Mouse (Mus musculus): ENCODE data around the gene Fam71e2.
"Not testable (repeated sequence)": the region's sequence is repeated elsewhere in the genome, so short reads cannot be mapped to it uniquely, and the experiment has no call there.

Gene Fam71e2

DNA sequence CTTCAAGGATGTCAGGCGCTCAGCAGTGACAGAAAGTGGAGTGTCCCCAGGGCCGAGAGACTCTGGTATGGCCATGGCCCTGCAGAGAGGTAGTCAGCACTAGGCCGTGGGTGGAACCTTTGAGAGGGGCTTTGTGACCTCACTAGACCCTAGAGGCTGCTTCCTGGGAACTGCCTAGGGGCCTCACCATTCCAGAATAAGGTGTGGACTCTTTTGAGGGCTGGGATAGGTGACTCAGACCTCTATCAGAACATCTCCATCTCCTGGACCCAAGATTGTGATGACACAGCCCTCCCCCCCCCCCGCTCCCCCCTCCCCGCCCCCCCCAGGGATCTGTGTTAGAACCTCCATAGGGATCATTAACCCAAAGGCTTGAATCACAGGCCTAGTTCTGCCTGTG lies at the start of gene Fam71e2:
Gene Fam71e2 (minus strand): TSS at position 101 of the 400 bp plus-strand sequence.
- DNase-seq: no peak

DNA sequence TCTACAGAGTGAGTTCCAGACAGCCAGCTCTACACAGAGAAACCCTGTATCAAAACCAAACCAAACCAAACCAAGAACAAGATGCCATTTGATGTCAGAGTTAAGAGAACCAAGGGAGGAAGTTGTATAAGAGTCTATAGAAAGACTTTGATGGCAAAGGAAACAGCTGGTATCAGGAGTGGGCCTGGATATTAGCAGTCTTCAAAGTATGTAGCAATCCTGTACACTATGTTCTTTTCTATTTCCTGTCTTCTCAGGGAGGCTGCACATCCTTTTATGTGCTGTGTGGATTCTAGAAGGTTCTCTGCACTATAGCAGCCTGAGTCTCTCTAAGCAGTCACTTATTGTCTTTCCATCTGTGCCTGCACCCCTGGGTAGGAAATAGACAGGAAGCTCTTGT lies 45.5 kb upstream of the Fam71e2 start:
- DNase-seq: no peak

DNA sequence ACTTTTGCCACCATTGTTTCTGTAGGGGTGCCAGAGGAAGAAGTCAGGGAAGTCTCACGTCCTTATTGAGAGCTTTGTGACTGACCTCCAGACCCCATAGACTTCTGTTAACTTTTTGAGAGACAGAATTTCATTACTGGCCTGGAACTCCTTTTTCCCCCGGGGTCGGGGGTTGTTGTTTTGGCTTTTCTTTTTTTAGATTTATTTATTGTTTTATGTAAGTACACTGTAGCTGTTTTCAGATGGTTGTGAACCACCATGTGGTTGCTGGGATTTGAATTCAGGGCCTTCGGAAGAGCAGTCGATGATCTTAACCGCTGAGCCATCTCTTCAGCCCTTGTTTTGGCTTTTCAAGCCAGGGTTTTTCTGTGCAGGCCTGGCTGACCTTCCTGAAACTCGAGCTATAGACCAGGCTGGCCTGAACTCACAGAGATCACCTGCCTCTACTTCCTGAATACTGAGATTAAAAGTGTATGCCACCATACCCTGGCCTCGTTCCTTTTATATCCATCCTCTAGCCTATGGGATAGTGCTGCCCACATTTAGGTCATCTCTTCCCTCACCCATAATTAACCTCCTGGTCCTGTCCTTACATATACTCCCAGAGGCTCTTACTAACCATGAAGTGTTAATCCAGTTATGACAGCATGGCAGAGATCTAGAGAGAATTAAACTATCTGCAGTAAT lies 42.1 kb upstream of the Fam71e2 start:
- DNase-seq: peak; percentile 32

DNA sequence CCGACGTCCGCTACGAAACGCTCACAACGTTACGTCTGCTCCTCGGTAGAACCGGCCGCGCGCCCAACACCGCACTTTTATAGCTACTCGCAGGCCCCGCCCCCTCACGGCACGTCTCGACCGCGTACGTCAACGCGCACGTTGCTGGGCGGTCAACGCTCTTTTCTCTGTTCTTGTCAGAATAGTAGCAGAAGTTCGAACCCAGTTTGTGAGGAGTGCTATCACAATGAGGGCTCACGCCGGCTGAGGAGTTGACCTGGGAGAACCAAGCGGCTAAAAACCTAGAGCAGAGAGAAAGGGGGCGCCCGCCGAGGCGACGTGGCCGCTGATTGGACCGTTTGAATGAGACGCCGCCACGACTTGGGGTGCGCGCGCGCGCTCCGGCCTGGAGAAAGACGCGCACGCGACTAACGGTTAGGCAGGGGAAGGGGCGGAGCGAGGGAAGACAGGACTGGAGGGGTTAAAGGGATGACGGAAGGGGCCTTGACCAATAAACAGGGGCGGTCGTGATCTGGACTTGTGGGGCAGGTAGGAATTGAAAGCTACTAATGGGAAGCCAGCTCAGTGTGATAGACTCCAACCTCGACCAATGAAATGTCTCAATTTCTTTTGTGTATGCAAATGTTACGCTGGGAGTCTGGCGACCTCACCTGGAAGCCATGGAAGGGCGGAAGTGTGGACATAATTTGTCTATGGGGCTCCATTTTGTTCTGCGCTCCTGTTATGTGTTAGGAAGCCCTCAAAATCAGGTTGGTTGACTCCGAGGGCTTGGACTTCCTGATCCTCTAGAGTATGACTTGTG lies 41.4 kb upstream of the Fam71e2 start, which contains the start of gene Ube2s:
Gene Ube2s (minus strand): TSS at position 288 of the 802 bp plus-strand sequence.
- peak; percentile 100 for DNase-seq

DNA sequence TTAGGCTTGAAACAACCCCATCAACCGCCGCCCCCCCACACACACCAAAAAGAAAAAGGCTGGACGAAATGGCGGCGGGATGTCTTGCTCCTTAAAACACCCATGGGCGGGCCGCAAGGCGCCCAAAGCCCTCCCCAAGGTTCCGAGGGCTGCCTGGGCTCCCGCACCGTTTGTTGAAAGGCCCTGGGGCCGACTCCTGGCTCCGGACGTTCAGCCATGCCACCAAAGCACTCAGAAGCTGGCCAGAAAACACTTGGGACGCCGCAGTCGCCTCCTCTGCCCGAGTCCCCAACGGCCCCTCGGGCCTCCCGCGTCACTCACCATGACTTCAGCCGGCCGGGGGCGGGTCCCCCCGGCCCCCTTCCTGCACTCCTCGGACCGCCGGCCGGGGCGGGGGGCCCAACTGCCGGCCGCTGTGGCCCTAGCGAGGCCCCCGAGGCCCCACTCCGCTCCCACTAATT lies 40.8 kb upstream of the Fam71e2 start:
- peak; percentile 67 for DNase-seq

DNA sequence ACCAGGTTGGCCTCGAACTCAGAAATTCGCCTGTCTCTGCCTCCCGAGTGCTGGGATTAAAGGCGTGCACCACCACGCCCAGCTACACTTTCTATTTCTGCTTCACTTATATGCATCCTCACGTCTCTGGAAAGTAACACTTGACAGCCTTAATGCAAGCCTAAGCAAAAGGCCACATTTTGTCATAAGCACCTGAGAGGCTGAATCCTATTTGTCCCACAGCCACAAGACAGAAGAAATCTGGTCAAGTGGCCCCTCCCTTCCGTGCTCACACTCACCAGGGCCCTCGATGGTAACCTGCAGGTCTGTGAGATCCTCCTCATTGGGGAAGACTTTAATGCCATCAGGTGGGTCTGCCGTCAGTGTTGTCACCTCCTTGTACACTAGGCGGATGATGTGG lies 40.0 kb upstream of the Fam71e2 start:
- DNase-seq: not testable (repeated sequence)

DNA sequence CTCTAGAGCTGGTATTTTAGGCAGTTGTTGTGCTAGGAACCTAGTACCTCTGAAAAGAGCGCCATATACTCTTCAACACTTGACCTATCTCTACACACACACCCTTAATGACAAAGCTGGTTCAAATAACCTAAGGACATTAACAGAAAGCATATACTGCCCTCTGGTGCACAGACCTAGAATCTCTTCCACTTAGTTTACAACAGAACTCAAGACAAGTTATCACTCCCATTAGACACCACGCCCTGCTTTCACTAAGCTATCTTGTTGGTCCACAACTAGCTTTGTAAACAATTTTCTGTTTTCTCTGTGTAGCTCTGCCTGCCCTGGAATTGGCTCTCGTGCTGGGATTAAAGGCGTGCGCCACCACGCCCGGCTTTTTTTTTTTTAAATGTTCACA lies 35.6 kb upstream of the Fam71e2 start:
- peak; percentile 71 for DNase-seq

DNA sequence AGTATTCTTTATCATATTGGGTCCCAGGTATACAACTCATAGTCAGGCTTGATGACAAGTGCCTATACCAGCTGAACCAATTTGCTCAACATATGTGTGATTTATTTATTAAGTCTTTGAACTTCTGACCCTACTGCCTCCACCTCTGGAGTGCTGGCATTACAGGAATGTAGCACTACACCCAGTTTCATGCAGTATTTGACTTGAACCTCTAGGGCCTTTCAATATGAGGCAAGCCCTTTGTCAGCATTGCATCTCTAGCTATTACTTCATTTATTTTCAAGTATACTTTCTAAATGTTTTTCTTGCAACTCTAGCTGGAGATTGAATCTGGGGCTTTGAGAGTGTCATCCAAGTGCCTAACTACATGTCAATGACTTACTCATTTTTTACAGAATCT lies 31.1 kb upstream of the Fam71e2 start:
- DNase-seq: no peak

DNA sequence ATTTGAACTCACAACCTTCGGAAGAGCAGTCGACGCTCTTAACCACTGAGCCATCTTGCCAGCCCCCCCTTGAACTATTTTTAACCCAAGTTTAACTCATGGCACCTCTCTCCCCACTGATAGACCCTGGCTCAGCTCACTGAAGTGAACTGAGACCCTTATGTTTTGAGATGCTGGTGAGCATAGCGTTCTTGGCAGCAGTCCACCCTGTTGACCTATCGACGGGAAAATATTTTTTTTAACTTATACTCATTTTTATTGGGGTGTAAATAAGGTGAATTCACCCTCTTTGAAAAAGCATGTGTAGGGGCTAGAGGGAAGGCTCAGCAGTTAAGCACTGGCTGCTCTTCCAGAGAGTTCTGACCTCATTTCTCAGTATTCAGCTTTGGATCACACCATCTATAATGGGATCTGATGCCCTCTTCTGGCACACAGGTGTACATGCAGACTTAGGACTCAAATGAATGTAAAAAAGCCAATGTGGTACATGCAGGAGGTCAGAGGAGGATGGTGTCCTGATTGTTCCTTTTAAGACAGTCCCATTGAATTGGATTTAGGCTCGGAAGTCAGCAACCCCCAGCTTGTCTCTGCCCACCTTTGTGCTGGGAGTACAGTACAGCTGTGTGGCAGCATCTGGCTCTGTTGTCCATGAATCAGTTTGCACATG lies 24.8 kb upstream of the Fam71e2 start:
- DNase-seq: peak; percentile 76

DNA sequence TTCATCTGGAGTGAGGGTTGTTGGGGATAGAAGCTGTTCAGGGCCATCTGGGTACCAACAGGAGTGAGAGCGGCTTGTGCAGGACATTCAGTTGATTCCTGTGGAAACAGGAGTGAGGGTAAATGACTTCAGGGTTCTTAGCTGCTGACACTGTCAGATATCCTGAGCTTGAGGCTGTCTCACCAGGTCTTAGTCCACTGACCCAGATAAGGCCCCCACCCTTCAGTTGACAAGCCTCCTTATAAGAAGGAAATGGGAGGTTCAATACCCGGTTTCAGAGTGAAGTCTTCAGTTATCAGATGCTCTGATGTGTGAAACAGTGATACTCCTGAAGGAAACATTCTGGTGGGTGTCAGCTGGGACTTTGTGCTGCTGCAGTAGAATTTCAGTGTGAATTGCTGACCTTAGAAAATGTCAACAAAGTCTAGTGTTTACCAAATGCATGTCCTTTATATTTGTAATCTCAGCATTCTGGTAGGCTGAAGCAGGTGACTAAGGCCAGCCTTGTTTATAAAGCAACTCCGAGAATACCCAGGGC lies 23.6 kb upstream of the Fam71e2 start:
- no peak for DNase-seq

DNA sequence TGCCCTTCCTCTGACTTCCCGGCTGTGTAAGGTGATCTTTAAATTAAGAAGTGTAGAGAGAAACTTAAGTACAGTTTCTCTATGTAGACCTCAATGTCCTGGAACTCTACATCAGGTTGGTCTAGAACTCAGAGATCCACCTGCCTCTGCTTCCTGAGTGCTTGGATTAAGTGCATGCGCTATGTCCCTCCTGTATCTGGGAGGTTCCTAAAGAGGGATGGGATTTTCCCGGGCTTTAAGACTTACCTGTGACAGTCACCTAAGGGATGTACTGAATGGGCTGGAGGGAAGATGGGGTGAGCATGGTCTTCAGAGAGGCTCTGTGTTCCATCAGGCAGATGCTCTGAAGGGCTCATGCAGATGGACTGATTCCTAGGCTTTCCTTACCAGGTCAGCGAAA lies 22.6 kb upstream of the Fam71e2 start:
- no peak for DNase-seq

DNA sequence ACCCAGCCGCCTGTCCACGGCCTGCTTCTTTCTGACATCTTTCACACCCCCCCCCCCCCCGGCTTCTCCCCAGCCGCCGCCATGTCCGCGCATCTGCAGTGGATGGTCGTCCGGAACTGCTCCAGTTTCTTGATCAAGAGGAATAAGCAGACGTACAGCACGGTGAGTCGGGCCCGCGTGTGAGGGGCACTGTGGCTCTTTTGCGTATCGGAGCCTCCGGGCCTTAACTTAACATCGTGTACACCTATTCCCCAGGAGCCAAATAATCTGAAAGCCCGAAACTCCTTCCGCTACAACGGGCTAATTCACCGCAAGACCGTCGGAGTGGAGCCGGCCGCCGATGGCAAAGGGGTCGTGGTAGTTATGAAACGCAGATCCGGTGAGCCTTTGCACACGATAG lies 22.1 kb upstream of the Fam71e2 start:
- DNase-seq: not testable (repeated sequence)

DNA sequence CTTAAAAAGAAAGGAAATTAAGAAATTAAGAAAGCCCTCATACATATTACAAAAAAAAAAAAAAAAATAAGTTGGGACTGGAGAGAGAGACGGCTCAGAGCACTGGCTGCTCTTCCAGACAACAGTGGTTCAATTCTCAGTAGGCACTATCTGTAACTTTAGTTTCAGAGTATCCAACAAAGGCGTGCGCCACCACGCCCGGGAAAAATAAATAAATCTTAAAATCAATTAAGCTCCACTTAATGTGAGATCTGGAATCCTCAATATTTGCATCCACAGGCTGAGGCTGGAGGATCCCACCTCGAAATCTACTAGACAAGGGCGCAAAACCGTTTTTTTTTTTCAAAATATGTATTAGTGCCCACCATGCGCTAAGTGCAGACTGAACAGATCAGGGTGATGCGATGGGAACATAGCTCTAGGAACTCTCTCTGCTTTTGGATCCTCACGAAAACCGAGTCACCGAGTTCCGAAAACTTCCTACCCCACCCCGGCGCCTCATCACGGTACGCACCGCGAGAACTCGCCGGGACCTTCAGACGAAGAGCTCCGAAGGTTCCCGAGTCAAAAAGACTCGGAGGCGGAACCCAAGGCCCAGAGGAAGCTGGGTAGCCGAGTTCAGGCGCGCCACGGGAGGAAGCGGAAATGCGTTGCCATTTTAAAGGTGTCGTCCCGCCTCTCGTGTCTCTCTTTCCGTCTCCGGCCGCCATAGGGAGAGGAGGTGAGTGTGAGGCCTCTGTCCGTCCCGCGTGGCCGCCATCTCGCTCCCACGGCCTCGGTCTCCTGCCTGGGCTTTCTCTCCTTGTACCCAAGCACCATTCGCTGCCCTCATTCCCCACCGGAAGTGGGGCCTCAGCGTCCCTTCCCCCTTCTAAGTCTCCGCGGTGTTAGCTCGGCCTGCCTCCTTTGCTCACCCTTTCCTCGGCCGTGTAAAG lies 21.4 kb upstream of the Fam71e2 start, which contains the start of gene Rpl28:
Gene Rpl28 (plus strand): TSS at position 597 of the 935 bp plus-strand sequence.
- DNase-seq: peak; percentile 98

DNA sequence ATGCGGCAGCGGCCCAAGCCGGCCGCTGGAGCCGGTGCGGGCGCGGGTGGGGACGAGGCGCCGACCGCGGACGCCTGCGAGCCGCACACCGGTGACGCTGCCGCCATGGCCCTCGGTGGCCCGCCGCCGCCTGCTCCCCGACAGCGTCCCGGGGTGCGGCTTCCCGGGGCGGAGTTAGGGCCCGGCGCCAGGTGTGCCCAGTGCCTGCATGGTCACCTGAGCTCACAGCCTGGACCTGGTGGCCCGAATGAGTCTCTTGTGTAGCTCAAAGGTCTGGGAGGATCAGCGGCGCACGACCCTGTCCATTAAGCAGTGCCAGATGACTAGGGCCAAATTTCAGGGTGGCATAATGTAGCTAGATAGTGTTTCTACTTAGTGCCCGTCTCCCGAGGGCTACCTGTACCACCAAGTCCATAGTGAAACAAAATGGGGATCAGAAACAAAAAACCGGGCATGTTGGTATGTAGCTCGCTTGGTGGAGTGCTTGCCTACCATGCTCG lies 18.4 kb upstream of the Fam71e2 start, which contains the start of gene Tmem238:
Gene Tmem238 (minus strand): TSS at position 221 of the 500 bp plus-strand sequence.
- no peak for DNase-seq

DNA sequence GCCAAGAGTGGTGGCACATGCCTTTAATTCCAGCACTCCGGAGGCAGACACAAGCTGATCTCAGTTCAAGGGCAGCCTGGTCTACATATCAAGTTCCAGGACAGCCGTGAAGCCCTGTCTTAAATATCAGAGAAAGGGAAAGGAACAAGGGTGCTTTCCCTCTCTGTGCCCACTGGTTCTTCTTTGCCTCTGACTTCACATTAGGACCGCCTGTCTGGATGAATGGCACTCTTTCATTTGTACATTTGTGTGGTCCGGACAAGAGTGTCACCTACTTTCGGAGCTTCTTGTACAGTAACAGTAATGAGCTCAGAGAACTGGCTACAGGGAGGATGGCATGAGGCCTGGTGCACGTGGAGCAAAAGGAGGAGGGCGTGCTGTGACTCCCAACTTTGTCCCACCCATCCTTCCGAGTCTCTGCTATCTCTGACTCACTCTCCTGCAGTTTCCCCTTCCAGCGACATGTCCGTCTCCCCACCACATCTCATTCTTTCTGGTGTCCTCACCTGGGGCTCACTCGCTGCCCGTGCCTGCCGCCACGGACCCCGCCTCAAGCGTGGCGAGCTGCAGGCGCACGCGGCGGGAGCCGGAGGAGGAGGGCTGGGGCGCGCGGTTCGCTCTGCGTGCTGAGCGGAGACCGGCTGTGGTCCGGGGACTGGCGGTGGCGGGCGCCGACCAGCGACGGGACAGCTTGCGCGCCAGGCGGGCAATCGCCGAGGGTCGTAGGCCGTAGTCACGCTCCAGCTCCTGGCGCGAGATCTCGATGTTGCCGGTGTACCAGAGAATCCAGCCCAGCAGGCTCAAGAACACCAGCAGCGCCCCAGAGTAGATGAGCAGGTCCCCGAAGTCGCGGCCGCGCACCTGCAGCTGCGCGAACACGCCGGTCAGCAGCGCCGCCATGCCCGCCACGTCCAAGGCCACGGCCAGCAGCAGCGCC lies 17.7 kb upstream of the Fam71e2 start:
- peak; percentile 75 for DNase-seq

DNA sequence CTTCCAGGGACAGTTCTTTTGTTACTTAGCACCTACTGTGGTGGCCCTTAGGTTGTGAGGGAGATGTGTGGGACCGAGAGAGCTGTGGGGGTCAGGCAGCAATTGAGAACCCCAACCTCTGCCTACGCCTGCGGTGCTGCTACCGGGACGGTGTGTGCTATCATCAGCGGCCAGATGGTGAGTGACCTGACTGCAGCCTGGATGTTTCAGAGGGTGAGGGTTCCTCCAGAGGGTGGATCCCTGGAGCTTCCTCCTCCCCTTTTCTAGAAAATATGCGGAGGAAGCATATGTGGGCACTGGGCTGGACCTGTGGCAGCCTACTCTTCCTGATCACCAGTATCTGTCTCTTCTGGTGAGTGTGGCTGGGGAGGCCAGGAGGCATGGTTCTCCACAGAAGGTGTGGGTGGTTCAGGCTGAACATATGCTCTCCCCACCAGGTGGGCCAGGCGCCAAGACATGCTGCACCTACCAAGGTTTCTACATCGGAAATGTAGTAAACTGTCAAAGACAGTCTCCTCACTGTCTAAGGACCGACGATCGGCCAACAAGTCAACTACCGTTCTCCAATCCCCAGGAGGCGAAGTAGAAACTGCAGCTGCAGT lies 12.7 kb upstream of the Fam71e2 start:
- no peak for DNase-seq

DNA sequence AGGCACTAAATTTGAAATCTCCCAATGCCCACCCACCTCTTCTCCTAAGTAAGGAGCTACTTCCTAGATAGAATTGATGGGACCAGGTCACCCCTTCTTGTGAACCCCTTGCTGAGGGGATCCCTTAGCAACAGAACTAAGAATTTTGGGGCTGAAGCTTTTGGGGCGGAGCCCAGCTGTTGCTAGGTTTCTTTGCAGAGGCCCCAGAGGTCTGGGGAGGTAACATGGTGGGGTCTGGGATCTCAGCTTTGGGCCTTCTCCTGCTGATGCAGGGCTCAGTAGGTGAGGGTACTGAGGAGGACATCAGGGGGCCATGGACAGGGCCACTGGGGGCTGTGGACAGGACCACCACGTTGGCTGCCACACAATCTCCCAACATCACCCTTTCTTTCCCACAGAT lies 11.7 kb upstream of the Fam71e2 start, which contains the start of the genes Il11 and Tmem190:
Gene Il11 (minus strand): TSS at position 101 of the 400 bp plus-strand sequence.
Gene Tmem190 (plus strand): TSS at position 179 of the 400 bp plus-strand sequence.
- no peak for DNase-seq

DNA sequence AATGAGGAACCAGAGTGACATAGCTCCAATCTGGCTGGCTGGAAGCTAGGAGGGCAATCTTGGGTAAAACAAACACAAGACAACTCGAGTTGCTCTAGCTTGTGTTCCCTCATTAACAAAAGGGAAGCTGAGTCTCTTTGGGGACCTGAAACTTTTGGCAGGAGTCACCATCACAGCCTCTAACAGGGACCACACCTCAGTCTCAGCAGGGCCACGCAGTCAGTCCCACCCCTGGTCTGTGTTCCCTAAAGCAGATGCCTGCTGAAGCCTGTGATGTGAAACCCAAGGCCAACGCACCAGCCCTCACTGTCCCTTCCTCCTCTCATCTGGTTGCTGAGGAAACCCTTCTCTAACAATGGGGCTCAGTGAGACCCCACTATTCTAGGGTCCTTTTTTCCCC lies 11.0 kb upstream of the Fam71e2 start:
- no peak for DNase-seq

DNA sequence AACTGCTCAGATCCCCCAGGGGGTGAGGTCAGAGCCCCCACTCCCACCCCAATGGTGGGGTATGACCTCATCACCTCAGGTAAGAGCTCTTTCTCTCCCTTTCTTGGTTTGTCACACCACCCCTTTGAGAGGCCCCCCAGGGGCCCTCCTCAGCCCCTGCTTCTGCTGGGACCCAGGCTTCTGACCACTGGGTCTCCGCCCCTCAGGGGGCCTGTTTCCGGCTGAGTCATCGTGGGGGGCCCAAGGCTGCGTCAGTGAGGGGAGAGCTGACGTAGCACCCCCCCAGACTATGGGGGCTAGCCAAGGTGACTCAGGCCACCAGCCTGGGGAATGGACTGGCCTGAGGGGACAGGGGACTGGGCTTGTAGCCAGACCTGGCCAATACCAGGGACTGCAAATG lies 8.8 kb upstream of the Fam71e2 start:
- no peak for DNase-seq

Data from retina, postnatal 1 day (tissue).